In genomic region chr16:60375147-60375546, GRCm38 (mm10) we compare ENCODE assay signal across 27 mouse cellular contexts.
"Had no signal": no experiment of that assay in that cellular context is flagged by ENCODE, and none has a peak within 500 bp of the region (broad histone marks: within the 10 kb centered on the region; RNA-seq: fewer than 3 reads in every experiment).

No protein-coding gene starts in this region.

- ATAC-seq: forebrain, embryonic 13.5 days; forebrain, embryonic 15.5 days had no signal

- DNase-seq: cerebellum, adult 2 months; cerebellum, adult 8-10 months; cerebellum, adult 9-10 months; cerebellum, adult 9-11 months; cerebellum, postnatal 10 days; cerebellum, postnatal 14 days; cerebellum, postnatal 25 days; cerebellum, postnatal 36 days; embryo, embryonic 11 days; gastrocnemius, adult 2 months; gastrocnemius, postnatal 10 days; gastrocnemius, postnatal 14 days; gastrocnemius, postnatal 25 days; gastrocnemius, postnatal 36 days; heart, adult 11 months; heart, adult 18-20 months; heart, adult 2 months had no signal

- H3K9ac ChIP-seq: embryonic facial prominence, embryonic 12.5 days; embryonic facial prominence, embryonic 13.5 days; embryonic facial prominence, embryonic 15.5 days; forebrain, embryonic 12.5 days; forebrain, embryonic 13.5 days; forebrain, embryonic 15.5 days had no signal

- H3K27ac ChIP-seq: embryonic facial prominence, embryonic 10.5 days; embryonic facial prominence, embryonic 12.5 days; embryonic facial prominence, embryonic 13.5 days; embryonic facial prominence, embryonic 15.5 days; forebrain, embryonic 12.5 days; forebrain, embryonic 13.5 days; forebrain, embryonic 15.5 days; gastrocnemius, adult 2 months; heart, adult 2 months; heart, embryonic 10.5 days had no signal

- H3K27me3 ChIP-seq: embryonic facial prominence, embryonic 12.5 days; embryonic facial prominence, embryonic 13.5 days; embryonic facial prominence, embryonic 15.5 days; forebrain, embryonic 12.5 days; forebrain, embryonic 13.5 days; forebrain, embryonic 15.5 days had no signal

- H3K4me3 ChIP-seq: embryonic facial prominence, embryonic 10.5 days; embryonic facial prominence, embryonic 12.5 days; embryonic facial prominence, embryonic 13.5 days; embryonic facial prominence, embryonic 15.5 days; erythroblast, embryonic 14.5 days; forebrain, embryonic 12.5 days; forebrain, embryonic 13.5 days; forebrain, embryonic 15.5 days; gastrocnemius, adult 2 months; heart, adult 2 months; heart, embryonic 10.5 days had no signal

- H3K9me3 ChIP-seq: embryonic facial prominence, embryonic 10.5 days; embryonic facial prominence, embryonic 12.5 days; embryonic facial prominence, embryonic 13.5 days; embryonic facial prominence, embryonic 15.5 days; forebrain, embryonic 12.5 days; forebrain, embryonic 13.5 days; forebrain, embryonic 15.5 days; heart, embryonic 10.5 days had no signal

- H3K4me2 ChIP-seq: embryonic facial prominence, embryonic 12.5 days; embryonic facial prominence, embryonic 13.5 days; embryonic facial prominence, embryonic 15.5 days; forebrain, embryonic 12.5 days; forebrain, embryonic 13.5 days; forebrain, embryonic 15.5 days; heart, embryonic 11.5 days had no signal

- H3K36me3 ChIP-seq: embryonic facial prominence, embryonic 10.5 days; embryonic facial prominence, embryonic 12.5 days; embryonic facial prominence, embryonic 13.5 days; embryonic facial prominence, embryonic 15.5 days; forebrain, embryonic 12.5 days; forebrain, embryonic 15.5 days; heart, embryonic 10.5 days had no signal

- H3K4me1 ChIP-seq: embryonic facial prominence, embryonic 10.5 days; embryonic facial prominence, embryonic 12.5 days; embryonic facial prominence, embryonic 13.5 days; embryonic facial prominence, embryonic 15.5 days; forebrain, embryonic 12.5 days; forebrain, embryonic 13.5 days; forebrain, embryonic 15.5 days; heart, embryonic 10.5 days had no signal
